Mouse (Mus musculus) forebrain, postnatal 0 days (tissue): ENCODE results near the gene Plcl1. TPM values are rescaled to one million over a fixed set of nuclear protein-coding genes. Genes with fewer than 3 reads are reported as not detected.
A peak's percentile ranks its signal among the peaks of the same experiment; 100 is the strongest.

Experiments
- ATAC-seq: fragments of 200-750 bp; cut with Nextera tagmentation; 2 replicates; pipeline ENCODE4 v1.8.0; 2017; ENCODE audit warnings: mild to moderate bottlenecking, moderate library complexity
- DNase-seq: peaks from one replicate; pipeline ENCODE4 v3.0.0-alpha.2; 2015
- H3K27ac ChIP-seq: fragments of 300-500 bp; sonication (generic); 2 replicates; pipeline ENCODE4 v1.5.1; 2014; ENCODE audit warnings: low read depth, mild to moderate bottlenecking, antibody characterized with exemption, low read length, moderate library complexity, mixed read lengths
- H3K27me3 ChIP-seq: fragments of 300-500 bp; sonication (generic); 2 replicates; pipeline ENCODE4 v1.6.1; 2014; ENCODE audit warnings: mild to moderate bottlenecking, low read length, mixed read lengths; ENCODE audit not compliant: insufficient read depth
- H3K36me3 ChIP-seq: fragments of 300-500 bp; sonication (generic); 2 replicates; pipeline ENCODE4 v1.6.1; 2014; ENCODE audit warnings: mild to moderate bottlenecking, moderate library complexity; ENCODE audit not compliant: insufficient read depth
- H3K4me1 ChIP-seq: fragments of 300-500 bp; sonication (generic); 2 replicates; pipeline ENCODE4 v1.6.1; 2014; ENCODE audit warnings: antibody characterized with exemption; ENCODE audit not compliant: insufficient read depth
- H3K4me2 ChIP-seq: fragments of 300-500 bp; sonication (generic); 2 replicates; pipeline ENCODE4 v1.6.1; 2014; ENCODE audit warnings: low read depth, mild to moderate bottlenecking, moderate library complexity
- H3K4me3 ChIP-seq: fragments of 300-500 bp; sonication (generic); 2 replicates; pipeline ENCODE4 v1.5.1; 2014; ENCODE audit warnings: low read depth, low read length, mixed read lengths
- H3K9ac ChIP-seq: fragments of 300-500 bp; sonication (generic); 2 replicates; pipeline ENCODE4 v1.6.1; 2014; ENCODE audit warnings: mild to moderate bottlenecking
- H3K9me3 ChIP-seq: fragments of 300-500 bp; sonication (generic); 2 replicates; pipeline ENCODE4 v1.6.1; 2016; ENCODE audit warnings: low read length
- CTCF ChIP-seq: sonication (generic); IDR thresholded peaks from 2 replicates; pipeline ENCODE4 v1.5.1; 2016; ENCODE audit warnings: antibody characterized with exemption, control low read depth, low read depth
- WGBS: fragments of 180-500 bp; shearing (Covaris S2); extraction: QIAGEN DNeasy Blood & Tissue Kit; methylation state at CpG from one replicate; pipeline ENCODE4 v1.1.7; 2014; 5-methylcytosine and 5-hydroxymethylcytosine counted together
- polyA plus RNA-seq: library from polyadenylated mRNA; unstranded; fragments of >200 nt; fragmentation: Nextera tagmentation; extraction: Ambion mirVana; gene quantifications from 2 replicates; pipeline ENCODE4 v1.2.1, GENCODE M21; 2015
- total RNA-seq: library from RNA; depleted of rRNA; stranded (reverse); fragments of >200 nt; gene quantifications from 2 replicates; pipeline ENCODE4 v1.2.3, GENCODE M21; 2014

Gene Plcl1
- total and polyA plus RNA-seq, 2 experiments from 2014 or later, result 3.0 to 7.7 TPM

DNA sequence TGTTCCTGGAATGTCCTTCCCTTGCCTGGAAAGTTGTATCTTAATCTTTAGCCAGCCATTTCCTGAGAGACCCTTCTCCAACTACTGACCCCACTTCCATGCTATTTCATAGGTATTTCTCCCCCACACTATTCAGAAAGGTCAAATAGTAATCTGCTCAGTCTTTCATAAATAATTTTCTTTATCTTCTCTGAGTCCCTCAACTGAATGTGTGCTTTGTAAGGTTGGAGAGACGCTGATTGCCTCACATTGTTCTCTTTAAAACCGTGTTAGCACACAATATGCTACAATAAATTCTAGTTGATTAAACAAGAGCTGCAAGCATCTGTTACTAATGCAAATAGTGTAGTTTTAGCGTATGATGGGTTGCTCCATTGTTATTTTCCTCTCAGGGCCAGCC, 300.0 kb downstream of the Plcl1 start:
- H3K4me2 ChIP-seq, result no peak overlapping the region
- WGBS, result 16% methylated on average over 3 of the region's 3 CpGs
- H3K9ac ChIP-seq, result no peak overlapping the region
- DNase-seq, result no peak
- H3K27me3 ChIP-seq, result no peaks in the 10 kb centered on the region
- no peaks in the 10 kb centered on the region for H3K9me3 ChIP-seq
- H3K36me3 ChIP-seq, result no peaks in the 10 kb centered on the region
- no peak overlapping the region for H3K27ac ChIP-seq
- H3K4me3 ChIP-seq, result no peak overlapping the region
- ATAC-seq, result no peak
- no peaks in the 10 kb centered on the region; the same call in 1 of the 2 replicates for H3K4me1 ChIP-seq
- TF ChIP-seq CTCF, result no peak

DNA sequence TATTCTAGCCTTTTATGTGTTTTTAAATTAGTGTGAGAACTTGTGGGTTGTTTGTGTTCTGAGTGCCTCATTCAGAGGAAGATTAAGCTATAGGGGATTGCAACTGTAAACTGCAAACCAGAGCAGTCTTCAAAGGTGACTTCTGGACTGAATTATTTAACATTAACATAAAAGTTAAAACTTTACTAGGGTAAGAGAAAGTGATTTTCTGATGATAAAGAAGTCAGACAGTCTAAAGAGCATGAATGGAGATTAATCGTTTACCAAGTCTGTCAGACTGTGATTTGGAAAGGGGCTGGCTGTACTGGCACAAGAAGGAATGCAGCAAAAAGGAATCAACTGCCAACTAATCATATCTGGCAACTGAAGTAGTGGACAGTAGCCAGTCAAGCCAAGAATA, 301.2 kb downstream of the Plcl1 start:
- no peak overlapping the region for H3K9ac ChIP-seq
- no peak overlapping the region for H3K4me2 ChIP-seq
- no peak overlapping the region for H3K27ac ChIP-seq
- no peaks in the 10 kb centered on the region; the same call in 1 of the 2 replicates for H3K4me1 ChIP-seq
- H3K9me3 ChIP-seq, result no peaks in the 10 kb centered on the region
- no peak overlapping the region for H3K4me3 ChIP-seq
- H3K27me3 ChIP-seq, result no peaks in the 10 kb centered on the region
- DNase-seq (no peak), ATAC-seq (no peak)
- 46% methylated on average over 1 of the region's 1 CpGs for WGBS
- no peak for TF ChIP-seq CTCF
- no peaks in the 10 kb centered on the region for H3K36me3 ChIP-seq

DNA sequence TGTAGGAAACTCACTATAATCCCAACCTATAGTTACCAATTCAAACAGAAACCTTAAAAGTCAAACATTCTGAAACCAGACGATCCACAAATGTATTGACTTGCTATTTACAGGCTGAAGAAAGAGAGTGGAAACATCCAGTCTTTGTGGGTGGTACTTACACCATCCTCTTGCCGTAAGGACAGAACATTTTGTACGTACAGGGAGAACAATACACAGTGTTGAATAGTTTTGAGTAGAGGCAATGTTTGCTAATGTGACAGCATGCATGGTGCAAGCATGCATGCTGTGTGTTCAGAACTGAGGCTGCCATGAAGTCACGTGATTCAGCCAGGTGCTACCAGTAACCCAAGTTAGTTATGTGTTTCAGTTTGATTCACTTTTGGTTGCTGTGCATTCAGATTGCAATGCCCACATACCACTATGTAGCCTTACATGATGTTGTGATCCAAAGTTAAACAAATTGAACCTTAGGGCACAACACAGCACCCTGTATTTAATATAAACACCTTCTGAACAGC, 311.6 kb downstream of the Plcl1 start:
- 78% methylated on average over 4 of the region's 4 CpGs for WGBS
- no peak for DNase-seq
- Histone ChIP-seq H3K9me3 (no peaks in the 10 kb centered on the region), H3K9ac (no peak overlapping the region), H3K4me1 (no peaks in the 10 kb centered on the region), H3K27me3 (no peaks in the 10 kb centered on the region), H3K36me3 (no peaks in the 10 kb centered on the region), H3K4me3 (no peak overlapping the region), H3K27ac (no peak overlapping the region), H3K4me2 (no peak overlapping the region)
- TF ChIP-seq CTCF, result no peak
- no peak for ATAC-seq

DNA sequence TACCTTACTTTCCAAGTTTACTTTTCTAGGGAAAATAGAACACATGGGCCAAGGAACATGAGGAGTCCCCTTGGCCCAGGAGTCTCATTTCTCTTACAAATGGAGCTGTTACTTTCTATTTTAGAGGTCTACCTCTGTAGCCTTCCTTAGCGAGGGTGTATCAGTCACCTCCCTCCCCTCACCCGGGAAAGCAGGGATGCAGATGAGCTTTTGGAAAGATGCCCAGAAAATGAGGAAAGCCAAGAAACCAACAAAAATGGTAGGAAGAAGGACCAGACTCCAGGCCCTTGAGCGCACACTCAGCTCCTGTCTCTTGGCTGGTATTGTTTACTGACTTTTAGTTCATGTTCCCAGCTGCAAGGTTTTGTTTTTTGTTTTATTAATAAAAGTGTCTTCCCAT, 319.7 kb downstream of the Plcl1 start:
- H3K9me3 ChIP-seq, result 0 out of 2 replicates have a peak, but pooled peaks cover 5% of the 10 kb centered on the region
- no peaks in the 10 kb centered on the region for H3K36me3 ChIP-seq
- ATAC-seq, result no peak
- no peak for DNase-seq
- no peak overlapping the region for H3K4me3 ChIP-seq
- no peak overlapping the region for H3K9ac ChIP-seq
- H3K4me1 ChIP-seq, result 0 out of 2 replicates have a peak, but pooled peaks cover 4% of the 10 kb centered on the region
- 32% methylated on average over 3 of the region's 3 CpGs for WGBS
- no peak overlapping the region for H3K27ac ChIP-seq
- H3K4me2 ChIP-seq, result no peak overlapping the region
- no peaks in the 10 kb centered on the region for H3K27me3 ChIP-seq
- TF ChIP-seq CTCF, result no peak

DNA sequence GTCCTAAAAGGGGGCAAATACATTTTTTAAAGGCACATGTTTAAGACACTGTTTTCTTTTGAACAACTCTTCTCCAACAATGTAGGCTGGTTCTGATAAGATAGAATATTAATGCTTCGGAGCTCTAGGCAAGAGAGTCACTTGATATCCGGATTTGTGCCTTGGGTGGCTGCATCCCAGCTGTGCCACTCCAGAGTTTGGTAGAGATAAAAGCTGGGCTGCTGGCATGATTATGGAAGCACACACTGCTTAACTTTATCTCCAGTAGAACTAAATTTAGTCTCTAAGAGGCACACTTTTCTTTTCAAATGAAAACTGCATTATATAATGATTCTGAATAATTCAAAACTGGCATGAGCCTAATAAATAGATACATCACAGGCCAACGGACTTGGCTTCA, 323.6 kb downstream of the Plcl1 start:
- Histone ChIP-seq H3K27ac (no peak overlapping the region), H3K9me3 (0 out of 2 replicates have a peak, but pooled peaks cover 5% of the 10 kb centered on the region), H3K4me2 (no peak overlapping the region), H3K27me3 (no peaks in the 10 kb centered on the region), H3K4me3 (no peak overlapping the region), H3K36me3 (0 out of 2 replicates have a peak, but pooled peaks cover 4% of the 10 kb centered on the region), H3K9ac (no peak overlapping the region), H3K4me1 (0 out of 2 replicates have a peak, but pooled peaks cover 4% of the 10 kb centered on the region)
- TF ChIP-seq CTCF, result no peak
- no peak for DNase-seq
- WGBS, result 86% methylated on average over 3 of the region's 3 CpGs
- no peak for ATAC-seq

DNA sequence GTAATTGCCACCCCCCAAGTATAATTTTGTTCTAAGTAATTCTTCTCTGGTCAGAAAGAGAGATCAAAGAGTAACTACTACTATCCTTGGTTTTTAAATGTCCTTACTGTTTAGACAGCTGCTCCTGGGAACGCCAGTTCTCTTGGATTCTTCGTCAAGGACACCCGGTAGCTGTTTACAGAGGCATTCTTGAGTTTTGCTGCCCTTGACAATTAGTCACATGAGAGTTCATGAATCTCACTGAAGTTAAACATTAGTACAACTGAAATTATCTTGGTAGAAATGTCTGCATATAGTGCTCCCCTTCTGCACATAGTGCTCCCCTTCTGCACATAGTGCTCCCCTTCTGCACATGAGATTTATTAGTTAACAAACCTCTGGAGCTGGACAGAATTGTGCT, 327.2 kb downstream of the Plcl1 start:
- ATAC-seq (no peak), DNase-seq (no peak)
- no peak overlapping the region for H3K9ac ChIP-seq
- no peak for TF ChIP-seq CTCF
- H3K4me1 ChIP-seq, result no peaks in the 10 kb centered on the region
- WGBS, result 86% methylated on average over 3 of the region's 3 CpGs
- no peak overlapping the region for H3K4me2 ChIP-seq
- H3K27ac ChIP-seq, result no peak overlapping the region
- H3K27me3 ChIP-seq, result no peaks in the 10 kb centered on the region
- H3K36me3 ChIP-seq, result 0 out of 2 replicates have a peak, but pooled peaks cover 5% of the 10 kb centered on the region
- H3K4me3 ChIP-seq, result no peak overlapping the region
- H3K9me3 ChIP-seq, result 0 out of 2 replicates have a peak, but pooled peaks cover 5% of the 10 kb centered on the region

DNA sequence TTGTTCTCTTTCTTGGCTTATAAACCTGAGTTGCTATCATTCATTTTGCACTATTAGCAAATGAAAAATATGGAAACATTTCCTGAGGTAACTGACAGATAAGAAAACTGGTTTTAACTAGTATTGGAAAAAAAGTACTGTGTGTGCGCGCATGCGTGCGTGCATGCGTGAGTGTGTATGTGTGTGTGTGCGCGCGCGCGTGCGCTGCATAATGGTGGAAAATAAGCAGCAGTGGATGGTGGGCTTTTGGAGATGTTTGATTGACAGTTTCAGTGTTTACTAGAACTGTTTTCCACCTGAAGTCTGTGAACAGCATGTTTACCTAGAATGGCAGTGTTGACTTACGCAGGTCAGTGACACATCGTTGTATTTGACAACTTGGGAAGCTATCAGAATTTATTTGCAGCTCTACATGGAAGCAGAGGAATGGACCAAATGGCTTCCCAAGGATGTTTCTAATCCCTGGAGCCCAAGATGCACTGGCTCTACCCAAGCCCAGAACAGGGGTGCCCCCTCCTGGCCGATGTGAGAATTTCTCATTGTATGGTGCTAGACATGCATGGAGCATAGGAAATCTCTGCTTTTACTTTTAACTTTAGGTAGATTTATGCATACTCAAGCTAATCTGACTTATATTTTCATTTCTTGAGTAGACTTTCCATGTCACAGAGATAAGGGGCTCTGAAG, 330.5 kb downstream of the Plcl1 start:
- H3K36me3 ChIP-seq, result 0 out of 2 replicates have a peak, but pooled peaks cover 5% of the 10 kb centered on the region
- no peak overlapping the region for H3K27ac ChIP-seq
- DNase-seq (peak; percentile 88), ATAC-seq (peak; percentile 89)
- H3K9me3 ChIP-seq, result no peaks in the 10 kb centered on the region
- H3K4me3 ChIP-seq, result no peak overlapping the region
- TF ChIP-seq CTCF, result peak; percentile 90
- H3K27me3 ChIP-seq, result no peaks in the 10 kb centered on the region
- H3K4me1 ChIP-seq, result no peaks in the 10 kb centered on the region
- H3K4me2 ChIP-seq, result no peak overlapping the region
- H3K9ac ChIP-seq, result no peak overlapping the region
- WGBS, result 81% methylated on average over 14 of the region's 14 CpGs
